Mouse (Mus musculus): ENCODE results near the gene Camk2b. TPM values are rescaled to one million over a fixed set of nuclear protein-coding genes. Genes with fewer than 3 reads are reported as not detected.

Camk2b gene
- total and polyA plus RNA-seq, 2 experiments from 2014 or later = 165 to 188 TPM

- Histone ChIP-seq H3K27ac (no peak overlapping the region), H3K36me3 (ENCODE audit: insufficient read depth, low read length) (peaks cover 12% of the 10 kb centered on the region; the same call in 1 of the 2 replicates), H3K4me2 (ENCODE audit: low read depth, low read length) (no peak overlapping the region), H3K4me1 (ENCODE audit: insufficient read depth, low read length) (no peaks in the 10 kb centered on the region), H3K9ac (replicated peaks; ENCODE audit: low read length) (no peak overlapping the region), H3K9me3 (ENCODE audit: low read length) (no peaks in the 10 kb centered on the region), H3K27me3 (ENCODE audit: insufficient read depth, low read length) (no peaks in the 10 kb centered on the region), H3K4me3 (ENCODE audit: low read length) (no peak overlapping the region)
- ATAC-seq = no peak
- WGBS = 18% methylated on average over 8 of the region's 9 CpGs
- DNase-seq (ENCODE audit: low spot score) = no peak
- TF ChIP-seq CTCF (IDR thresholded peaks at IDR 0.05; ENCODE audit: low read depth) = no peak
These were observed 90.1 kb downstream of the Camk2b start for GRCm38 (mm10) chr11:5976106-5976505.

DNA sequence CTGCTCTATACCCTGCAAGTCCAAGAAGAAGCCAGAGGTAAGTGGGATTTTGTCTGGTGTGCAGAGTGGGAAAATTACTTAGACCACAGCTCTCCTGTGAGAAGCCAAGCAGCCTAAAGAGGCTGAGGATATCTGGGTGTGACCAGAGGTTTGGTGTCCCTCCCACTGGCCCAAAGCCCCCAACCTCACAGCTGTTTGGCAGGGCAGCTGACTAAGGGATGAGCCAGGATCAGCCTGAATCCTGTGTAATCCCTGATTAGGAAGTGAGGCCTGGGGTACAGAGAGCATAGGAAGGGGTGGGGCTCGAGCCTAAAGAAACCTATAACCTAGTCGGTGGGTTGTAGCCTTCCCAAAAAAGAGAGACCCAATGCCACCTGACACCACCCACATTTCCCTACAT is 91.1 kb downstream of the Camk2b start:
- H3K4me3 ChIP-seq (ENCODE audit: low read length) = no peak overlapping the region
- DNase-seq (ENCODE audit: low spot score) = no peak
- no peak overlapping the region for H3K9ac ChIP-seq (replicated peaks; ENCODE audit: low read length)
- H3K4me1 ChIP-seq (ENCODE audit: insufficient read depth, low read length) = no peaks in the 10 kb centered on the region
- peaks cover 19% of the 10 kb centered on the region; the same call in 1 of the 2 replicates for H3K36me3 ChIP-seq (ENCODE audit: insufficient read depth, low read length)
- no peak for TF ChIP-seq CTCF (IDR thresholded peaks at IDR 0.05; ENCODE audit: low read depth)
- H3K9me3 ChIP-seq (ENCODE audit: low read length) = no peaks in the 10 kb centered on the region
- no peak overlapping the region for H3K27ac ChIP-seq
- H3K4me2 ChIP-seq (ENCODE audit: low read depth, low read length) = no peak overlapping the region
- WGBS = 53% methylated on average over 2 of the region's 2 CpGs
- no peak for ATAC-seq
- no peaks in the 10 kb centered on the region for H3K27me3 ChIP-seq (ENCODE audit: insufficient read depth, low read length)

DNA sequence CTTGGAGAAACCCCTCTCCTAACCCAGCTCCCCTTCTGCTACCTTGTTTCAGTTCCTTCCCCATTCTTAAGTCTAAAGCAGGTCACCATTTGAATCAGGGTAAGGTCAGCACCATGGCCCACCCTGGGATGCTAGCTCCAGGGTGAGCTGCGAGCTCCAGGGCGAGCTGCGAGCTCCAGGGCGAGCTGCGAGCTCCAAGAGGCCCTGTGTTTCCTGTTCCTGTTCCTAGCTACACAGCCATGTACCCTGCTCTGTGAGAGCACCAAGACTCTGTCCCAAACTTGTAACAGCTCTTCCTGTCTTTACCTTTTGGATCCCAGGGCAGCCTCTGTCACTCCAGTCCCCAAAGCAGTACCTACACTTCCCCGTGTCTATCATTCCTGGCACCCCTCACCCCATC is 92.1 kb downstream of the Camk2b start:
- TF ChIP-seq CTCF (IDR thresholded peaks at IDR 0.05; ENCODE audit: low read depth) = no peak
- Histone ChIP-seq H3K4me1 (ENCODE audit: insufficient read depth, low read length) (no peaks in the 10 kb centered on the region), H3K4me3 (ENCODE audit: low read length) (no peak overlapping the region), H3K9ac (replicated peaks; ENCODE audit: low read length) (no peak overlapping the region), H3K4me2 (ENCODE audit: low read depth, low read length) (no peak overlapping the region), H3K27ac (no peak overlapping the region), H3K9me3 (ENCODE audit: low read length) (no peaks in the 10 kb centered on the region), H3K27me3 (ENCODE audit: insufficient read depth, low read length) (no peaks in the 10 kb centered on the region), H3K36me3 (ENCODE audit: insufficient read depth, low read length) (peaks cover 29% of the 10 kb centered on the region; the same call in 1 of the 2 replicates)
- DNase-seq (ENCODE audit: low spot score) (no peak), ATAC-seq (no peak)
- WGBS = 81% methylated on average over 6 of the region's 6 CpGs

- Histone ChIP-seq H3K4me3 (ENCODE audit: low read length) (no peak overlapping the region), H3K27me3 (ENCODE audit: insufficient read depth, low read length) (no peaks in the 10 kb centered on the region), H3K36me3 (ENCODE audit: insufficient read depth, low read length) (peaks cover 31% of the 10 kb centered on the region; the same call in 1 of the 2 replicates), H3K9ac (replicated peaks; ENCODE audit: low read length) (no peak overlapping the region), H3K27ac (no peak overlapping the region), H3K9me3 (ENCODE audit: low read length) (no peaks in the 10 kb centered on the region), H3K4me2 (ENCODE audit: low read depth, low read length) (no peak overlapping the region), H3K4me1 (ENCODE audit: insufficient read depth, low read length) (no peaks in the 10 kb centered on the region)
- TF ChIP-seq CTCF (IDR thresholded peaks at IDR 0.05; ENCODE audit: low read depth) = no peak
- DNase-seq (ENCODE audit: low spot score) = no peak
- WGBS = 55% methylated on average over 7 of the region's 7 CpGs
- ATAC-seq = no peak
These were observed 93.0 kb downstream of the Camk2b start for GRCm38 (mm10) chr11:5973151-5973550.

DNA sequence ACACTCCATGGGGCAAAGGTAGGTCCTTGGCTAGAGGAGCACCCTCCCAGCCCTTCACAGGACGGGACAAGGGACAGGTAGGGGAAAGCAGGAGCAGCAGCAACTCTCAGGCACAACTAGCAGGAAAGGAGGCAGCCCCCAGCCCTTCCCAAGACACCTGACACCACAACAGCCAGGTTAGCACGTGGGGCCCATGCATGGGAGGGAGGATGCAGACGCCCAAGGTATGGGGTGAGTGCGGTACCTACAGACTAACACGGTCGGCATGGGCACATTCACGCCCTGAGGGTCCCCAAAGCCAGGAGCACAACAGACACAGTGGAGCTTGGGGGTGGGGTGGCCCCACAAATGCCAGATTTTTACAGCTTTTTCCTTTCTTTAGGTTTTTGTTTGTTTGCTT is 95.0 kb downstream of the Camk2b start:
- peaks cover 36% of the 10 kb centered on the region; the same call in 1 of the 2 replicates for H3K36me3 ChIP-seq (ENCODE audit: insufficient read depth, low read length)
- 65% methylated on average over 7 of the region's 7 CpGs for WGBS
- H3K27me3 ChIP-seq (ENCODE audit: insufficient read depth, low read length) = no peaks in the 10 kb centered on the region
- TF ChIP-seq CTCF (IDR thresholded peaks at IDR 0.05; ENCODE audit: low read depth) = no peak
- H3K9me3 ChIP-seq (ENCODE audit: low read length) = no peaks in the 10 kb centered on the region
- H3K4me2 ChIP-seq (ENCODE audit: low read depth, low read length) = no peak overlapping the region
- ATAC-seq = no peak
- H3K4me3 ChIP-seq (ENCODE audit: low read length) = no peak overlapping the region
- no peak overlapping the region for H3K27ac ChIP-seq
- DNase-seq (ENCODE audit: low spot score) = no peak
- no peak overlapping the region for H3K9ac ChIP-seq (replicated peaks; ENCODE audit: low read length)
- no peaks in the 10 kb centered on the region for H3K4me1 ChIP-seq (ENCODE audit: insufficient read depth, low read length)

GRCm38 (mm10) chr11:5968223-5968622 is 97.9 kb downstream of the Camk2b start:
- no peak for TF ChIP-seq CTCF (IDR thresholded peaks at IDR 0.05; ENCODE audit: low read depth)
- Histone ChIP-seq H3K4me1 (ENCODE audit: insufficient read depth, low read length) (no peaks in the 10 kb centered on the region), H3K9me3 (ENCODE audit: low read length) (no peaks in the 10 kb centered on the region), H3K36me3 (ENCODE audit: insufficient read depth, low read length) (peaks cover 49% of the 10 kb centered on the region; the same call in 1 of the 2 replicates), H3K4me2 (ENCODE audit: low read depth, low read length) (no peak overlapping the region), H3K9ac (replicated peaks; ENCODE audit: low read length) (no peak overlapping the region), H3K27me3 (ENCODE audit: insufficient read depth, low read length) (no peaks in the 10 kb centered on the region), H3K4me3 (ENCODE audit: low read length) (no peak overlapping the region), H3K27ac (0 out of 2 replicates have a peak overlapping the region, but pooled peaks have one; percentile 32)
- WGBS = 87% methylated on average over 6 of the region's 6 CpGs
- no peak for DNase-seq (ENCODE audit: low spot score)
- ATAC-seq = 0 out of 2 replicates have a peak, but pooled peaks have one; percentile 4

DNA sequence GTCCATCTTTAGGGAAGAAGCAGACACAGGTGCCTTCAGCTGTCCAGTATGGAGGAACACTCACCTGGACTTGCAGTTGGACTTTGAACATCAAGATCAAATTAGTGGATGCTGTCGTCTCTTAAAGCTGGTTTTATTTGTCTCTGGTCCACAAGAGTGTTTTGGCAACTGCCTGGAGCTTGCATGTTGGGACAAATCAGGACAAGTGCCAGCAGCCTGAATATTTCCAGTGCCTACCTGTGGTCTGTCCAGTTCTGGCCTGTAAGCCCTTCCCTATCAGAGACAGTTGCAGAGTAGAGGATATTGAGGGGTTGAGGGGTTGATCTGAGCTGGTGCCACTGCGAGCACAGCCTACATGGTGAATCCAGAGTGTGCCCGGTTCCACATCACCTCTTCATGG is 99.4 kb downstream of the Camk2b start:
- Histone ChIP-seq H3K9me3 (ENCODE audit: low read length) (no peaks in the 10 kb centered on the region), H3K4me1 (ENCODE audit: insufficient read depth, low read length) (no peaks in the 10 kb centered on the region), H3K36me3 (ENCODE audit: insufficient read depth, low read length) (peaks cover 63% of the 10 kb centered on the region), H3K4me2 (ENCODE audit: low read depth, low read length) (no peak overlapping the region), H3K4me3 (ENCODE audit: low read length) (no peak overlapping the region), H3K9ac (replicated peaks; ENCODE audit: low read length) (no peak overlapping the region), H3K27me3 (ENCODE audit: insufficient read depth, low read length) (no peaks in the 10 kb centered on the region), H3K27ac (no peak overlapping the region)
- no peak for TF ChIP-seq CTCF (IDR thresholded peaks at IDR 0.05; ENCODE audit: low read depth)
- DNase-seq (ENCODE audit: low spot score) (no peak), ATAC-seq (peak; percentile 2; the same call in 1 of the 2 replicates)
- WGBS = 91% methylated on average over 3 of the region's 3 CpGs
